Mouse (Mus musculus): Measurements from ENCODE around the gene Aox1.

- TF ChIP-seq EP300 (IDR thresholded peaks at IDR 0.05; ENCODE audit: low read depth): no peak
- TF ChIP-seq CTCF (IDR thresholded peaks at IDR 0.05; ENCODE audit: low read depth): no peak
These were observed 59.6 kb downstream of the Aox1 start for GRCm38 (mm10) chr1:58089316-58089715.

All from liver, embryonic 14.5 days (tissue).